Mouse (Mus musculus): Measurements from ENCODE around the gene Ndufaf2. TPM values are rescaled to one million over a fixed set of nuclear protein-coding genes. Genes with fewer than 3 reads are reported as not detected.

Ndufaf2 gene
- polyA plus RNA-seq, 1 experiment from 2014 or later = 57.1 TPM

- no peak for ATAC-seq (ENCODE audit: insufficient read depth, low FRiP score)
- H3K4me2 ChIP-seq (ENCODE audit: low read depth, low read length) = no peak overlapping the region
- WGBS = 81% methylated on average over 4 of the region's 4 CpGs
Measured at GRCm38 (mm10) chr13:108077901-108078300, 80.5 kb downstream of the Ndufaf2 start.

GRCm38 (mm10) chr13:108077476-108077875 lies 80.9 kb downstream of the Ndufaf2 start:
- ATAC-seq (ENCODE audit: insufficient read depth, low FRiP score) = no peak
- no peak overlapping the region for H3K27ac ChIP-seq (ENCODE audit: low read length)
- H3K4me3 ChIP-seq (replicated peaks; ENCODE audit: low read length) = no peak overlapping the region
- H3K36me3 ChIP-seq (ENCODE audit: control insufficient read depth, insufficient read depth, low read length) = no peaks in the 10 kb centered on the region
- WGBS = 73% methylated on average over 6 of the region's 6 CpGs
- no peaks in the 10 kb centered on the region for H3K4me1 ChIP-seq (ENCODE audit: control insufficient read depth, insufficient read depth, low read length)
- H3K27me3 ChIP-seq (ENCODE audit: control insufficient read depth, insufficient read depth, low read length) = no peaks in the 10 kb centered on the region
- no peaks in the 10 kb centered on the region for H3K9me3 ChIP-seq (replicated peaks; ENCODE audit: control insufficient read depth, low read length)
- no peak overlapping the region for H3K4me2 ChIP-seq (ENCODE audit: low read depth, low read length)
- no peak overlapping the region for H3K9ac ChIP-seq (ENCODE audit: low read length)

More at GRCm38 (mm10) chr13:108077901-108078300, 80.5 kb downstream of the Ndufaf2 start:
- no peak overlapping the region for H3K27ac ChIP-seq (ENCODE audit: low read length)
- H3K9me3 ChIP-seq (replicated peaks; ENCODE audit: control insufficient read depth, low read length) = no peaks in the 10 kb centered on the region
- H3K4me3 ChIP-seq (replicated peaks; ENCODE audit: low read length) = no peak overlapping the region
- no peaks in the 10 kb centered on the region for H3K27me3 ChIP-seq (ENCODE audit: control insufficient read depth, insufficient read depth, low read length)
- no peaks in the 10 kb centered on the region for H3K36me3 ChIP-seq (ENCODE audit: control insufficient read depth, insufficient read depth, low read length)
- H3K4me1 ChIP-seq (ENCODE audit: control insufficient read depth, insufficient read depth, low read length) = no peaks in the 10 kb centered on the region
- H3K9ac ChIP-seq (ENCODE audit: low read length) = no peak overlapping the region

- no peaks in the 10 kb centered on the region for H3K36me3 ChIP-seq (ENCODE audit: control insufficient read depth, insufficient read depth, low read length)
- H3K9me3 ChIP-seq (replicated peaks; ENCODE audit: control insufficient read depth, low read length) = no peaks in the 10 kb centered on the region
- H3K4me1 ChIP-seq (ENCODE audit: control insufficient read depth, insufficient read depth, low read length) = no peaks in the 10 kb centered on the region
- H3K4me2 ChIP-seq (ENCODE audit: low read depth, low read length) = no peak overlapping the region
- no peaks in the 10 kb centered on the region for H3K27me3 ChIP-seq (ENCODE audit: control insufficient read depth, insufficient read depth, low read length)
- WGBS = 96% methylated on average over 10 of the region's 10 CpGs
- H3K27ac ChIP-seq (ENCODE audit: low read length) = no peak overlapping the region
- H3K4me3 ChIP-seq (replicated peaks; ENCODE audit: low read length) = no peak overlapping the region
- ATAC-seq (ENCODE audit: insufficient read depth, low FRiP score) = no peak
- H3K9ac ChIP-seq (ENCODE audit: low read length) = no peak overlapping the region
Measured at GRCm38 (mm10) chr13:108070171-108070570, 88.3 kb downstream of the Ndufaf2 start.

- Histone ChIP-seq H3K27ac (ENCODE audit: low read length) (no peak overlapping the region), H3K4me2 (ENCODE audit: low read depth, low read length) (no peak overlapping the region), H3K9ac (ENCODE audit: low read length) (no peak overlapping the region), H3K4me1 (ENCODE audit: control insufficient read depth, insufficient read depth, low read length) (no peaks in the 10 kb centered on the region), H3K4me3 (replicated peaks; ENCODE audit: low read length) (no peak overlapping the region), H3K36me3 (ENCODE audit: control insufficient read depth, insufficient read depth, low read length) (no peaks in the 10 kb centered on the region), H3K9me3 (replicated peaks; ENCODE audit: control insufficient read depth, low read length) (no peaks in the 10 kb centered on the region), H3K27me3 (ENCODE audit: control insufficient read depth, insufficient read depth, low read length) (no peaks in the 10 kb centered on the region)
- 71% methylated on average over 4 of the region's 4 CpGs for WGBS
- ATAC-seq (ENCODE audit: insufficient read depth, low FRiP score) = no peak
Measured at GRCm38 (mm10) chr13:108069151-108069550, 89.3 kb downstream of the Ndufaf2 start.

DNA sequence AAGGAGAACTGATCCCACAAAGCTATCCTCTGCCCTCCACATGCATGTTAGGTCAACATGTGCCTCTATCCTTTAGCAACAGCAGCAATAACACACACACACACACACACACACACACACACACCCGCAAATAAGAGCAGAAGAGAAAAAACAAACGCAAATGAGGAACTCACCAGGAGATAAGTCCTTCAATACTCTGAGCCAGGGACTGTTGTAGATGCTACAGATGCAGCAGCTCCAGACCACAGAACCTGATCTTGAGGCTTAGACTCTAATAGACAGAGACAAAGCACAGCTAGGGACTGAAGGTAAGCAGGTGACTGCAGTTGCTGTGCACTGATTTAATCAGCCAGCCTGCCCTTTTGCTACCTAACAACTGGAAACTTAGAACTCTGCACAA lies 92.4 kb downstream of the Ndufaf2 start:
- H3K9ac ChIP-seq (ENCODE audit: low read length) = no peak overlapping the region
- WGBS = 62% methylated on average over 2 of the region's 2 CpGs
- H3K27ac ChIP-seq (ENCODE audit: low read length) = no peak overlapping the region
- no peak overlapping the region for H3K4me2 ChIP-seq (ENCODE audit: low read depth, low read length)
- H3K4me3 ChIP-seq (replicated peaks; ENCODE audit: low read length) = no peak overlapping the region
- no peaks in the 10 kb centered on the region for H3K27me3 ChIP-seq (ENCODE audit: control insufficient read depth, insufficient read depth, low read length)
- H3K36me3 ChIP-seq (ENCODE audit: control insufficient read depth, insufficient read depth, low read length) = no peaks in the 10 kb centered on the region
- no peaks in the 10 kb centered on the region for H3K9me3 ChIP-seq (replicated peaks; ENCODE audit: control insufficient read depth, low read length)
- H3K4me1 ChIP-seq (ENCODE audit: control insufficient read depth, insufficient read depth, low read length) = no peaks in the 10 kb centered on the region
- ATAC-seq (ENCODE audit: insufficient read depth, low FRiP score) = no peak

GRCm38 (mm10) chr13:108064331-108064730 lies 94.1 kb downstream of the Ndufaf2 start:
- Histone ChIP-seq H3K27me3 (ENCODE audit: control insufficient read depth, insufficient read depth, low read length) (no peaks in the 10 kb centered on the region), H3K27ac (ENCODE audit: low read length) (no peak overlapping the region), H3K4me3 (replicated peaks; ENCODE audit: low read length) (no peak overlapping the region), H3K9ac (ENCODE audit: low read length) (no peak overlapping the region), H3K4me2 (ENCODE audit: low read depth, low read length) (no peak overlapping the region), H3K9me3 (replicated peaks; ENCODE audit: control insufficient read depth, low read length) (no peaks in the 10 kb centered on the region), H3K4me1 (ENCODE audit: control insufficient read depth, insufficient read depth, low read length) (no peaks in the 10 kb centered on the region), H3K36me3 (ENCODE audit: control insufficient read depth, insufficient read depth, low read length) (no peaks in the 10 kb centered on the region)
- 68% methylated on average over 6 of the region's 6 CpGs for WGBS
- ATAC-seq (ENCODE audit: insufficient read depth, low FRiP score) = no peak

DNA sequence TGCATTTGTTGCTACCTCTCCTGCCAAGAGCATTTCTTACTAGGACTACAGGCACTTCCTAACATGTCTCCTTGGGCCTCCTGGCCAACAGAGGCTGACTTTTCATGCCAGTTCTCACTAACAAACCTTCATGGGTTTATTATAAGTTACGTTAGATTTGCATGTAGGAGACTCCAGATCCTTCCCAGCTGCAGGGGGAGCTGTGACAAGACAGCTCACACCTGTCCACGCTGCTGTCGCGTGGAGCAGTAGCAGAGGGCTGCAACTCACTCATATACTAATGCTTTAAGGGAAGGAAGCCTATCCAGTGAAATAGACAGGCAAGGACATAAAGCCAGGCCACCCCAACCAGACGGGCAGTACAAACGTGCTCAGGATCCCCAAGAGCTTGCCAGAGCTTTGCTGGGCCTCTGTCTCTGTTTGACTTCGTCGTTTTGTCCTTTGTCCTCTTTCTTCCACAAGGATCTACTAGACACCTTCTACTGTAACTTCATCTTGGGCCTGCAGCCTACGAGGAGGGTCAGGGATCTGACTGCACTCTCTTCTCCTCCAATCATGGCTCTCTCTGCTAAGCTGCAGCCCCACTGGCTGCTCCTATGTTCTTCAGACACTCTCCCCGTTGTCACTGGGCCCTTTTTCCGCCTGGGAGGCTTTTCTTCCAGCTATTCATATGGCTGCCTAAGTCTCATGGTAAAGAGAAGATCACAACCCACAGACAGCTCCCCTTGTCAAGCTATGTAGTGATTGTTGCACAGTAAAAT lies 94.9 kb downstream of the Ndufaf2 start:
- ATAC-seq (ENCODE audit: insufficient read depth, low FRiP score) = no peak
- Histone ChIP-seq H3K27ac (ENCODE audit: low read length) (no peak overlapping the region), H3K27me3 (ENCODE audit: control insufficient read depth, insufficient read depth, low read length) (no peaks in the 10 kb centered on the region), H3K4me1 (ENCODE audit: control insufficient read depth, insufficient read depth, low read length) (no peaks in the 10 kb centered on the region), H3K9me3 (replicated peaks; ENCODE audit: control insufficient read depth, low read length) (no peaks in the 10 kb centered on the region), H3K4me2 (ENCODE audit: low read depth, low read length) (no peak overlapping the region), H3K4me3 (replicated peaks; ENCODE audit: low read length) (no peak overlapping the region), H3K36me3 (ENCODE audit: control insufficient read depth, insufficient read depth, low read length) (no peaks in the 10 kb centered on the region), H3K9ac (ENCODE audit: low read length) (no peak overlapping the region)
- 57% methylated on average over 11 of the region's 11 CpGs for WGBS

DNA sequence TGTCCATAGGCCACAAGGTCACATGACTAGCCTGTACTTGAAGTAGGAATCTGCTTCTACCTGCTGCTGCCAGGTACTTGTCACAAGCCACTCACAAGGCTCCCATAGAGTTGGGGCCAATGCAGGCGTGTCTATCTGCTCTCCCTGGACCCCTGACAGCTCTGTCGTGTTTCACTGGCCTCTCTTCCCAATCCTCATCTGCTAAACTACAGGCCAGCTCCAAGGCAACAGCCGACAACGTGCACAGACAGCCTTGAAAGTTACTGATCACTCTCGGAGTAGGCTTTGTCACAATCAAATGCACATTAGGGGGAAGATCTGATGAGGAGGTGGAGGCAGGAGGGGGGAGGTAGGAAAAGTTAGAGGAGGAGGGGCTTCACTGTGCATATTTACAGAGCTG lies 95.5 kb downstream of the Ndufaf2 start:
- H3K4me2 ChIP-seq (ENCODE audit: low read depth, low read length) = no peak overlapping the region
- 70% methylated on average over 5 of the region's 5 CpGs for WGBS
- H3K27me3 ChIP-seq (ENCODE audit: control insufficient read depth, insufficient read depth, low read length) = no peaks in the 10 kb centered on the region
- ATAC-seq (ENCODE audit: insufficient read depth, low FRiP score) = no peak
- H3K4me1 ChIP-seq (ENCODE audit: control insufficient read depth, insufficient read depth, low read length) = no peaks in the 10 kb centered on the region
- H3K9me3 ChIP-seq (replicated peaks; ENCODE audit: control insufficient read depth, low read length) = no peaks in the 10 kb centered on the region
- H3K9ac ChIP-seq (ENCODE audit: low read length) = no peak overlapping the region
- H3K4me3 ChIP-seq (replicated peaks; ENCODE audit: low read length) = no peak overlapping the region
- H3K36me3 ChIP-seq (ENCODE audit: control insufficient read depth, insufficient read depth, low read length) = no peaks in the 10 kb centered on the region
- H3K27ac ChIP-seq (ENCODE audit: low read length) = no peak overlapping the region

- 65% methylated on average over 8 of the region's 8 CpGs for WGBS
- Histone ChIP-seq H3K4me1 (ENCODE audit: control insufficient read depth, insufficient read depth, low read length) (no peaks in the 10 kb centered on the region), H3K36me3 (ENCODE audit: control insufficient read depth, insufficient read depth, low read length) (no peaks in the 10 kb centered on the region), H3K9me3 (replicated peaks; ENCODE audit: control insufficient read depth, low read length) (no peaks in the 10 kb centered on the region), H3K27ac (ENCODE audit: low read length) (no peak overlapping the region), H3K9ac (ENCODE audit: low read length) (no peak overlapping the region), H3K27me3 (ENCODE audit: control insufficient read depth, insufficient read depth, low read length) (no peaks in the 10 kb centered on the region), H3K4me2 (ENCODE audit: low read depth, low read length) (no peak overlapping the region), H3K4me3 (replicated peaks; ENCODE audit: low read length) (no peak overlapping the region)
- no peak for ATAC-seq (ENCODE audit: insufficient read depth, low FRiP score)
Measured at GRCm38 (mm10) chr13:108060936-108061578, 97.4 kb downstream of the Ndufaf2 start.
